Mouse (Mus musculus) heart, embryonic 14.5 days (tissue): ENCODE results near the gene Rad17. TPM values are rescaled to one million over a fixed set of nuclear protein-coding genes. Genes with fewer than 3 reads are reported as not detected.

ENCODE experiments used
- ATAC-seq: fragments of 200-750 bp; cut with Nextera tagmentation; 2 replicates; pipeline ENCODE4 v1.8.0; 2017; ENCODE audit warnings: low read depth, moderate TSS enrichment; ENCODE audit not compliant: insufficient number of reproducible peaks, insufficient read depth, low FRiP score
- H3K27ac ChIP-seq, 2 experiments: fragments of 200-500 bp in 1 of 2; fragments of 300-500 bp in 1 of 2; sonication (generic) in 1 of 2; replicated peaks in 1 of 2; 2 replicates each; pipeline ENCODE4 v1.5.1; 2012 to 2014; ENCODE audit warnings: low read depth in 2 of 2, low read length in 2 of 2, control low read depth in 1 of 2, mild to moderate bottlenecking in 1 of 2, mixed read lengths in 1 of 2; ENCODE audit not compliant: control insufficient read depth in 1 of 2, insufficient read depth in 1 of 2
- H3K27me3 ChIP-seq: fragments of 300-500 bp; sonication (generic); 2 replicates; pipeline ENCODE4 v1.6.1; 2014; ENCODE audit warnings: mild to moderate bottlenecking, low read length, control low read depth; ENCODE audit not compliant: control insufficient read depth, insufficient read depth
- H3K36me3 ChIP-seq: fragments of 300-500 bp; sonication (generic); 2 replicates; pipeline ENCODE4 v1.6.1; 2014; ENCODE audit warnings: mild to moderate bottlenecking, control low read depth, low read length, mixed read lengths; ENCODE audit not compliant: control insufficient read depth, insufficient read depth
- H3K4me1 ChIP-seq, 2 experiments: fragments of 200-500 bp in 1 of 2; fragments of 300-500 bp in 1 of 2; sonication (generic) in 1 of 2; 2 replicates each; pipeline ENCODE4 v1.6.1; 2012 to 2014; ENCODE audit warnings: low read length in 2 of 2, control low read depth in 1 of 2, mixed read lengths in 1 of 2; ENCODE audit not compliant: control insufficient read depth in 2 of 2, insufficient read depth in 2 of 2
- H3K4me2 ChIP-seq: fragments of 300-500 bp; sonication (generic); 2 replicates; pipeline ENCODE4 v1.6.1; 2014; ENCODE audit warnings: mild to moderate bottlenecking, low read length
- H3K4me3 ChIP-seq, 2 experiments: fragments of 200-500 bp in 1 of 2; fragments of 300-500 bp in 1 of 2; sonication (generic) in 1 of 2; 2 replicates each; pipeline ENCODE4 v1.5.1; 2012 to 2014; ENCODE audit warnings: low read length in 2 of 2, mild to moderate bottlenecking in 2 of 2, control low read depth in 1 of 2, low read depth in 1 of 2, moderate library complexity in 1 of 2; ENCODE audit not compliant: control insufficient read depth in 1 of 2, insufficient read depth in 1 of 2
- H3K9ac ChIP-seq: fragments of 300-500 bp; sonication (generic); 2 replicates; pipeline ENCODE4 v1.6.1; 2014; ENCODE audit warnings: mild to moderate bottlenecking, low read length
- H3K9me3 ChIP-seq: fragments of 300-500 bp; sonication (generic); 2 replicates; pipeline ENCODE4 v1.6.1; 2016; ENCODE audit warnings: low read length, control low read depth; ENCODE audit not compliant: control insufficient read depth
- WGBS: fragments of 180-500 bp; shearing (Covaris S2); extraction: QIAGEN DNeasy Blood & Tissue Kit; methylation state at CpG from one replicate; pipeline ENCODE4 v1.1.7; 2014; 5-methylcytosine and 5-hydroxymethylcytosine counted together
- polyA plus RNA-seq: library from polyadenylated mRNA; unstranded; fragments of >200 nt; fragmentation: Nextera tagmentation; extraction: Ambion mirVana; gene quantifications from 2 replicates; pipeline ENCODE4 v1.2.1, GENCODE M21; 2014

The Rad17 gene
- polyA plus RNA-seq, 1 experiment from 2014 or later, result 26.3 TPM

DNA sequence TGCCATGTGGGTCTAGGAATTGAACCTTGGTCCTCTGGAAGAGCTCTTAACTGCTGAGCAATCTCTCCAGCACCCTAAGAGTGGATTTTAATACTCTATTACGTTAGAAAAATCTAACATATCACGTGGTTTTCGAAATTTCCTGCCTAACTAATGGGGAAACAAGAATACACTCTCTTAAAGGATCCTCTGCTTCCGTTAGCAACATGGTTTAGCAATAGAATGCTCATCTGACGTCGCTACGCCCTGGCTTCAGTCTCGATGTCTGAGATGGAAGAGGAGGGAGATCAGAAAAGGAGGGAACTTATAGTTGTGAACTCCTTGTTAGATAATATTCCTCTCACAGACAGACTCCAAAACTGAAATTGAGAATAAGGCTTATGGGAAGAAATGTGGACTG lies 2.6 kb downstream of the Rad17 start:
- H3K4me3 ChIP-seq, result no peak overlapping the region
- H3K4me2 ChIP-seq, result no peak overlapping the region
- H3K27me3 ChIP-seq, result no peaks in the 10 kb centered on the region
- no peaks in the 10 kb centered on the region for H3K9me3 ChIP-seq
- WGBS, result 94% methylated on average over 8 of the region's 8 CpGs
- H3K4me1 ChIP-seq, result peaks cover 0 to 9% of the 10 kb centered on the region in 2 experiments
- peaks cover 52% of the 10 kb centered on the region for H3K36me3 ChIP-seq
- H3K27ac ChIP-seq, result no peak overlapping the region
- ATAC-seq, result no peak
- no peak overlapping the region for H3K9ac ChIP-seq

DNA sequence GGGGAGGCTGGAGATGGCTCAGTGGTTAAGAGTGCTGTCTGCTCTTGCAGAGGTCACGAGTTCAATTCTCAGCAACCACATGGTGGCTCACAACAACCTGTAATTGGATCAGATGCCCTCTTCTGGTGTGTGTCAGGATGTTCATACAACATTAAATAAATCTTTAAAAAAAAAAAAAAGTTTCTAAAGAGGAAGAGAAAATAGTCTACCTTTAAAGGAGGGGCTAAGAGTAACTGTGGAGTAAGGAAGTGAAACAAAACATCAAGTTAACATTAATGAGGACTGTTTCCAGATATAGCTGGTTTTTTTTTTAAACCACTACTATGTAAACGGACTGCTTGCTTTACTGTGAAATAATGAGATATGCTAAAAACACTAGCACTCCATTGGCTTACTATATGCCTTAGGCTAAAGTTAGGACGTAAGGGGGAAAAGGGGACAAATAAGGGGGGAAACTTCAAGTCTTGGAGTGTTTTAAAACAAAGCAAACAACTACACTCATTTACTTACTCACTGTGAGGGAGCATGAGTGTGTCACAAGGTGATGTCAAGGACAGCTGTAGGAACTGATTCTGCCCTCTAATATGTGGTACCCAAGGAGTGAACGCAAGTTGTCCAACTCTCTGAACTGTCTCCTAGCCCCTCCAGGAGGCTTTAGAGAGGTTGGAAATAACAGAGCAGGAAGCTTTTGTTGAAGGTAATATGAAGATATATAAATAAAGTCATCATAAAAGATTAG lies 8.2 kb downstream of the Rad17 start:
- 89% methylated on average over 4 of the region's 4 CpGs for WGBS
- no peak overlapping the region for H3K4me3 ChIP-seq

DNA sequence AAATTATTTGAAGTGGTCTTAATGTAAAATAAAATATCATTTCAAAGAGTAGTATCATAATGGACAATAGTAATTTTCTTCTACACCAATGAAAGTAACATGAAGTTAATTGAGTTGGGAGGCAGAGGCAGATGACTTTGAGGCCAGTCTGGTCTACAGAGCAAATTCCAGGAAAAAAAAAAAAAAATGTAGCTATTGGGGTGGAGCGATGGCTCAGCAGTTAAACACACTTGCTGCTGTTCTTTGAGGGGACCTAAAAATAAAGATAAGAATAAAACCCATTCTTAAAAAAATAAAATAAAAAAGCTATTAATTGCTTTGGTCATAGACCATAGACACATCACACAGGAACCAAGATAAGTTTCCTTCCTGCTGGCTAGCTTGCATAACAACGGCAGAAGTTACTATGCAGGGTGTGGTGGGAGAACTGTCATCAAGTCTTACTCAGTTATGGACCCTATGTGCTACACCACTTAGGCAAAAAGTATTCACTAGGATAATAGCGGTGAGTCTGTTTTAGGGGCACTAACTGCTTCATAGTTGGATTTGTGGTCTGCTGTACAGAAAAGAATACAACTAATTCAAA lies 16.7 kb downstream of the Rad17 start:
- Histone ChIP-seq H3K4me2 (no peak overlapping the region), H3K36me3 (peaks cover 85% of the 10 kb centered on the region), H3K27ac (no peak overlapping the region), H3K4me1 (no peaks in the 10 kb centered on the region), H3K4me3 (no peak overlapping the region), H3K27me3 (no peaks in the 10 kb centered on the region), H3K9me3 (no peaks in the 10 kb centered on the region), H3K9ac (no peak overlapping the region)
- ATAC-seq, result no peak
- 70% methylated on average over 3 of the region's 3 CpGs for WGBS

More for the DNA sequence above, 8.2 kb downstream of the Rad17 start:
- H3K4me1 ChIP-seq, result no peaks in the 10 kb centered on the region; a peak in 1 of 4 replicates
- no peaks in the 10 kb centered on the region for H3K27me3 ChIP-seq
- no peak for ATAC-seq
- no peak overlapping the region for H3K27ac ChIP-seq
- peaks cover 98% of the 10 kb centered on the region for H3K36me3 ChIP-seq
- no peaks in the 10 kb centered on the region for H3K9me3 ChIP-seq
- no peak overlapping the region for H3K9ac ChIP-seq
- no peak overlapping the region for H3K4me2 ChIP-seq

DNA sequence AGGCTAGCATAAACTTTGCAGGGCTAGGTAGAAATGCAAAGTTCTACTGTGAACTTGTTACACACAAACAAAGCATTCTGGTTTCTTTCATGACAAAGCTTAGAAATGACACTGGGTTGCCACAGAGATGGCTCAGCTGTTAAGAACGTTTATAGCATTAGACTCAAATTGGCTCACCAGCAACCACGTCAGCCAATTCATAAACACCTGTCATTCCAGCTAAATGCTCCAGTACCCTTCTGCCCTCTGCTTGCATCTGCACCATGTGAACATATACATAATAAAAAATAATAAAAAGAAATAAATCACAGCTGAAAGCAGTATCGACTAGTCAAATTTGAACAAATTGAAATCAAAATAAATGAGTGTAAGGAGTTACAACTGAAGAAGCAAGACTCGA lies 28.6 kb downstream of the Rad17 start:
- Histone ChIP-seq H3K4me2 (no peak overlapping the region), H3K27me3 (no peaks in the 10 kb centered on the region), H3K4me3 (no peak overlapping the region), H3K9me3 (no peaks in the 10 kb centered on the region), H3K36me3 (peaks cover 83% of the 10 kb centered on the region), H3K9ac (no peak overlapping the region), H3K27ac (no peak overlapping the region), H3K4me1 (peaks cover 0 to 2% of the 10 kb centered on the region in 2 experiments; a peak in 1 of 4 replicates)
- no peak for ATAC-seq
- WGBS, result 91% methylated on average over 4 of the region's 4 CpGs

DNA sequence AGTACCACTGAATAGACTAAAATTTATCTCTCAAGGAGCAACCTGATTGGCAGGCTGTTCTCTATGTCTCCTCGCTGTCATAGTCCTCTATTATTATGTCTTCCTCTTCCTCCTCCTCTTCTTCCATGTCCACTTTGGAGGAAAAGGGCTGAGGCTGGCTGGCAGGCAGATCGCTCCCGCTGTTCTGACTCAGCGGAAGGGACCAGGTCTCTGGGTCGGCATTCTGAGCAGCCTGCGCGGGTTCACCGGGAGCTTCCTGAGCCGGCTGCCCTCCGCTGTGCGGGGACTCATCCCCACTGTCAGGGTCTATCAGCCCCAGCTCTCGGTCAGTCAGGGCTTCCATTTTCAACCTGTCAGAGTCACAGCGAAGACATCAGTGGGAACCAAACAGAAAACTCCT lies 33.3 kb downstream of the Rad17 start:
- 72% methylated on average over 13 of the region's 13 CpGs for WGBS
- ATAC-seq, result no peak

DNA sequence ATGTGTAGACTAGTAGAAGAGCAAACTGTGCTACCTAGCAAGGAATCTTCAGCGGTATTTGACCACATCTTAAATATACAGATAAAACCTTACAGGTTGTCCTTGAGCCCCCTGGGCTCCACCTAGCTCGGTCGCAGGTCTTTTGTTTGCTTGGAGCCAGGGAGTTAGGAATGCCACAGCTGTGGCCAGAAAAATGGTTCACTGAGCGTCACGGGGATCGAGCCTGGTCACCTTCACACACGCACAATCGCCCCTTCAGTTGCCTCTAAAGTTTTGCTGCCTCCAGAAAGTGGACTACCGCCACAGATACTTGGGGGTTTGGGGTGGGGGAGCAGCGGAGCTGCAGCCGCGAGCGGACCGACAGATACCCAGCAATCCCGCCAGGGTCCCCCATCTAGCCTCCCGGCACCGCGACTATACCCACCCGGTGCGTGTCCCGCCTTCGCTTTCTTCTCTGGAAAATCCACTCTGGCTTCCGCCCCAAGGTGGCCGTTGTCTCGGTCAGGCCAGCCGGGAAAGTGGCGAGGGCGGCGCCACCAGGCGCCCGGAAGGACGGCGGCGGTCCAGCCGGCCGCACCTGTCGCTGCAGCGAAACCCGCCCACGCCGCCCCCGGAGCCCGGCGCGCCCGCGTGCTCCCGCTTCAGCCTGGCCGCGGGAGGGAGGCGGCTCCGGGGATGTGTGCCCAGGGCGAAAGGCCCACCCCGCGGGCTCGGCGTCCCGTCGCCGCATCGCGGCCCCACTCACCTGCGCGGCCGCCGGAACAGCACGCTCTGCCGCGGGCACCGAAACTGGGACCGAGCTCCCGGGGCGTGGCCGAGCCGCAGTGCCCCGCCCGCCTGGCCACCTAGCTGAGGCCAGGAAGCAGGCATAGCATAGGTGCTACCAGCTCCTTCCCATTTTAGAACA lies 34.4 kb downstream of the Rad17 start, which contains the start of gene Marveld2:
TSS of gene Marveld2 (minus strand) at position 791 of the 907 bp plus-strand sequence.
- Histone ChIP-seq H3K27ac (no peak within 1 kb of the TSS), H3K4me2 (peak within 1 kb of the TSS; percentile 84), H3K9me3 (no peaks in the 10 kb centered on the region), H3K9ac (peak within 1 kb of the TSS; percentile 76), H3K4me3 (peak within 1 kb of the TSS; percentile 68 to 71), H3K27me3 (no peaks in the 10 kb centered on the region), H3K4me1 (peaks cover 2 to 4% of the 10 kb centered on the region in 2 experiments; a peak in 2 of 4 replicates), H3K36me3 (peaks cover 42% of the 10 kb centered on the region)
- 3% methylated on average over 77 of the region's 77 CpGs for WGBS
- ATAC-seq, result peak; percentile 31; the same call in 1 of the 2 replicates

More for the DNA sequence above, 33.3 kb downstream of the Rad17 start:
- H3K36me3 ChIP-seq, result peaks cover 47% of the 10 kb centered on the region
- peak overlapping the region; percentile 84; the same call in 1 of the 2 replicates for H3K4me2 ChIP-seq
- H3K27me3 ChIP-seq, result no peaks in the 10 kb centered on the region
- H3K4me1 ChIP-seq, result peaks cover 2 to 4% of the 10 kb centered on the region in 2 experiments; a peak in 2 of 4 replicates
- H3K27ac ChIP-seq, result no peak overlapping the region
- no peaks in the 10 kb centered on the region for H3K9me3 ChIP-seq
- H3K4me3 ChIP-seq, result no peak overlapping the region
- no peak overlapping the region for H3K9ac ChIP-seq

DNA sequence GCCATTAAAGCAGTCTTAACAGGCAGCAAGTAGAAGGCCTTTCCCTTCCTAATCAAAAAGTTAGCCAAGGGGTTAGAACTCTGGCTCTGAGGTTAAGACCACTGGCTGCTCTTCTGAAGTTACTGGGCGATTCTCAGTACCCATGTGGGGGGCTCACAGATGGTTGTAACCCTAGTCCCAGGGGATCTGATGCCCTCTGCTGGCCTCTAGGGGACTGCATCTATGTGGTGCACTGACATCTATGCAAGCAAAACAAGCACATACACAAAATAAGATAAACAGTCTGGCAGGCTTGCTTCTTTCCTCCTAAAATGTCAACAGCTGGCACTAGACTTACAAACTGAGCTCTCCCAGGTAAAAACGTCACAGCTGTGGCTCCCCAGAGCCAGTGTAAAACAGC lies 37.9 kb downstream of the Rad17 start:
- ATAC-seq, result no peak

More for the DNA sequence above, 37.9 kb downstream of the Rad17 start:
- no peak overlapping the region for H3K4me3 ChIP-seq
- peaks cover 2 to 4% of the 10 kb centered on the region in 2 experiments; a peak in 2 of 4 replicates for H3K4me1 ChIP-seq
- no peak overlapping the region for H3K4me2 ChIP-seq
- H3K9ac ChIP-seq, result no peak overlapping the region
- peaks cover 16% of the 10 kb centered on the region for H3K36me3 ChIP-seq
- WGBS, result 46% methylated on average over 2 of the region's 2 CpGs
- H3K9me3 ChIP-seq, result peaks cover 1% of the 10 kb centered on the region
- no peaks in the 10 kb centered on the region for H3K27me3 ChIP-seq
- no peak overlapping the region for H3K27ac ChIP-seq
